Mouse (Mus musculus): ENCODE measurements at regions not wholly inside any gene's neighbourhood (a gene's known extent, or its start where the extent isn't known, plus 50 kb on each side); places are given as distances from the start of the nearest gene placed in this dataset.
A peak's percentile ranks its signal among the peaks of the same experiment; 100 is the strongest.

- WGBS: 44% methylated on average over 2 of the region's 2 CpGs
- no peak overlapping the region for H3K4me2 ChIP-seq (replicated peaks)
- ATAC-seq (replicated peaks): peak; percentile 43
- H3K9ac ChIP-seq (replicated peaks): no peak overlapping the region
- H3K27ac ChIP-seq (replicated peaks): no peak overlapping the region
- H3K27me3 ChIP-seq: no peaks in the 10 kb centered on the region
- H3K4me3 ChIP-seq: no peak overlapping the region
- 0 out of 2 replicates have a peak, but pooled peaks cover 3% of the 10 kb centered on the region for H3K9me3 ChIP-seq
- H3K4me1 ChIP-seq: no peaks in the 10 kb centered on the region
- no peaks in the 10 kb centered on the region for H3K36me3 ChIP-seq
These were observed 161.1 kb downstream of the Ibtk start for GRCm38 (mm10) chr9:85588077-85588476.

- 75% methylated on average over 1 of the region's 1 CpGs for WGBS
- no peaks in the 10 kb centered on the region for H3K27me3 ChIP-seq
- H3K4me1 ChIP-seq: no peaks in the 10 kb centered on the region
- ATAC-seq (replicated peaks): no peak
- no peak overlapping the region for H3K27ac ChIP-seq (replicated peaks)
- H3K9ac ChIP-seq (replicated peaks): no peak overlapping the region
- H3K9me3 ChIP-seq: 0 out of 2 replicates have a peak, but pooled peaks cover 3% of the 10 kb centered on the region
- no peaks in the 10 kb centered on the region for H3K36me3 ChIP-seq
- no peak overlapping the region for H3K4me2 ChIP-seq (replicated peaks)
- H3K4me3 ChIP-seq: no peak overlapping the region
These were observed 168.0 kb downstream of the Ibtk start for GRCm38 (mm10) chr9:85581028-85581595.

- Histone ChIP-seq H3K27me3 (no peaks in the 10 kb centered on the region), H3K9ac (replicated peaks) (no peak overlapping the region), H3K4me3 (no peak overlapping the region), H3K4me1 (no peaks in the 10 kb centered on the region), H3K27ac (replicated peaks) (no peak overlapping the region), H3K36me3 (no peaks in the 10 kb centered on the region), H3K4me2 (replicated peaks) (no peak overlapping the region), H3K9me3 (no peaks in the 10 kb centered on the region)
- 90% methylated on average over 7 of the region's 7 CpGs for WGBS
- no peak for ATAC-seq (replicated peaks)
These were observed 171.3 kb downstream of the Ibtk start for GRCm38 (mm10) chr9:85577812-85578211.

GRCm38 (mm10) chr9:85577338-85577737, 171.8 kb downstream of the Ibtk start:
- Histone ChIP-seq H3K4me2 (replicated peaks) (no peak overlapping the region), H3K4me1 (no peaks in the 10 kb centered on the region)
- WGBS: 98% methylated on average over 1 of the region's 1 CpGs

GRCm38 (mm10) chr9:85568877-85569276, 180.3 kb downstream of the Ibtk start:
- Histone ChIP-seq H3K27me3 (no peaks in the 10 kb centered on the region), H3K4me1 (no peaks in the 10 kb centered on the region), H3K9me3 (no peaks in the 10 kb centered on the region), H3K36me3 (no peaks in the 10 kb centered on the region), H3K4me3 (no peak overlapping the region), H3K4me2 (replicated peaks) (no peak overlapping the region), H3K27ac (replicated peaks) (no peak overlapping the region), H3K9ac (replicated peaks) (no peak overlapping the region)
- ATAC-seq (replicated peaks): no peak
- 88% methylated on average over 8 of the region's 8 CpGs for WGBS

More at GRCm38 (mm10) chr9:85577338-85577737, 171.8 kb downstream of the Ibtk start:
- no peak overlapping the region for H3K27ac ChIP-seq (replicated peaks)
- no peaks in the 10 kb centered on the region for H3K36me3 ChIP-seq
- H3K27me3 ChIP-seq: no peaks in the 10 kb centered on the region
- no peak for ATAC-seq (replicated peaks)
- no peak overlapping the region for H3K4me3 ChIP-seq
- H3K9me3 ChIP-seq: no peaks in the 10 kb centered on the region
- no peak overlapping the region for H3K9ac ChIP-seq (replicated peaks)

GRCm38 (mm10) chr9:85551871-85552270, 197.3 kb downstream of the Ibtk start:
- WGBS: 30% methylated on average over 1 of the region's 1 CpGs
- Histone ChIP-seq H3K9ac (replicated peaks) (no peak overlapping the region), H3K4me3 (no peak overlapping the region), H3K4me2 (replicated peaks) (no peak overlapping the region), H3K27ac (replicated peaks) (no peak overlapping the region), H3K36me3 (no peaks in the 10 kb centered on the region), H3K4me1 (no peaks in the 10 kb centered on the region), H3K9me3 (no peaks in the 10 kb centered on the region), H3K27me3 (no peaks in the 10 kb centered on the region)
- no peak for ATAC-seq (replicated peaks)

GRCm38 (mm10) chr9:85550455-85550854, 198.7 kb downstream of the Ibtk start:
- no peak overlapping the region for H3K27ac ChIP-seq (replicated peaks)
- no peak overlapping the region for H3K4me2 ChIP-seq (replicated peaks)
- H3K9me3 ChIP-seq: no peaks in the 10 kb centered on the region
- no peaks in the 10 kb centered on the region for H3K4me1 ChIP-seq
- no peaks in the 10 kb centered on the region for H3K36me3 ChIP-seq
- H3K27me3 ChIP-seq: no peaks in the 10 kb centered on the region
- ATAC-seq (replicated peaks): no peak
- H3K4me3 ChIP-seq: no peak overlapping the region
- no peak overlapping the region for H3K9ac ChIP-seq (replicated peaks)
- WGBS: 95% methylated on average over 3 of the region's 3 CpGs

GRCm38 (mm10) chr9:85546226-85546625, 202.9 kb downstream of the Ibtk start:
- no peaks in the 10 kb centered on the region for H3K36me3 ChIP-seq
- no peak for ATAC-seq (replicated peaks)
- no peak overlapping the region for H3K4me2 ChIP-seq (replicated peaks)
- H3K4me3 ChIP-seq: no peak overlapping the region
- H3K27ac ChIP-seq (replicated peaks): no peak overlapping the region
- 74% methylated on average over 2 of the region's 2 CpGs for WGBS
- H3K9me3 ChIP-seq: no peaks in the 10 kb centered on the region
- no peak overlapping the region for H3K9ac ChIP-seq (replicated peaks)
- no peaks in the 10 kb centered on the region for H3K27me3 ChIP-seq
- no peaks in the 10 kb centered on the region for H3K4me1 ChIP-seq

GRCm38 (mm10) chr9:85545566-85545965, 203.6 kb downstream of the Ibtk start:
- no peak for ATAC-seq (replicated peaks)
- H3K27ac ChIP-seq (replicated peaks): no peak overlapping the region
- no peaks in the 10 kb centered on the region for H3K27me3 ChIP-seq
- no peak overlapping the region for H3K4me2 ChIP-seq (replicated peaks)
- 89% methylated on average over 1 of the region's 1 CpGs for WGBS
- H3K9me3 ChIP-seq: no peaks in the 10 kb centered on the region
- H3K36me3 ChIP-seq: no peaks in the 10 kb centered on the region
- H3K9ac ChIP-seq (replicated peaks): no peak overlapping the region
- H3K4me1 ChIP-seq: no peaks in the 10 kb centered on the region
- H3K4me3 ChIP-seq: no peak overlapping the region

GRCm38 (mm10) chr9:85538557-85538956, 210.6 kb downstream of the Ibtk start:
- no peaks in the 10 kb centered on the region for H3K27me3 ChIP-seq
- no peaks in the 10 kb centered on the region for H3K4me1 ChIP-seq
- no peaks in the 10 kb centered on the region for H3K9me3 ChIP-seq
- H3K4me2 ChIP-seq (replicated peaks): no peak overlapping the region
- 85% methylated on average over 3 of the region's 3 CpGs for WGBS
- H3K4me3 ChIP-seq: no peak overlapping the region
- H3K9ac ChIP-seq (replicated peaks): no peak overlapping the region
- H3K36me3 ChIP-seq: no peaks in the 10 kb centered on the region
- ATAC-seq (replicated peaks): no peak
- H3K27ac ChIP-seq (replicated peaks): no peak overlapping the region

- Histone ChIP-seq H3K4me2 (replicated peaks) (no peak overlapping the region), H3K36me3 (no peaks in the 10 kb centered on the region), H3K27me3 (no peaks in the 10 kb centered on the region), H3K9me3 (no peaks in the 10 kb centered on the region), H3K27ac (replicated peaks) (no peak overlapping the region), H3K9ac (replicated peaks) (no peak overlapping the region), H3K4me3 (no peak overlapping the region), H3K4me1 (no peaks in the 10 kb centered on the region)
- WGBS: 74% methylated on average over 3 of the region's 3 CpGs
- ATAC-seq (replicated peaks): no peak
These were observed 201.3 kb upstream of the Tent5a start for GRCm38 (mm10) chr9:85528421-85528820.

- Histone ChIP-seq H3K4me2 (replicated peaks) (no peak overlapping the region), H3K9ac (replicated peaks) (no peak overlapping the region), H3K27ac (replicated peaks) (no peak overlapping the region), H3K27me3 (no peaks in the 10 kb centered on the region), H3K36me3 (no peaks in the 10 kb centered on the region), H3K4me1 (no peaks in the 10 kb centered on the region), H3K4me3 (no peak overlapping the region), H3K9me3 (no peaks in the 10 kb centered on the region)
- ATAC-seq (replicated peaks): no peak
These were observed 197.6 kb upstream of the Tent5a start for GRCm38 (mm10) chr9:85524733-85525132.

GRCm38 (mm10) chr9:85521342-85521741, 194.2 kb upstream of the Tent5a start:
- Histone ChIP-seq H3K36me3 (no peaks in the 10 kb centered on the region), H3K9ac (replicated peaks) (no peak overlapping the region), H3K4me1 (no peaks in the 10 kb centered on the region), H3K4me2 (replicated peaks) (no peak overlapping the region), H3K4me3 (no peak overlapping the region), H3K27ac (replicated peaks) (no peak overlapping the region), H3K9me3 (no peaks in the 10 kb centered on the region), H3K27me3 (no peaks in the 10 kb centered on the region)
- WGBS: 85% methylated on average over 2 of the region's 2 CpGs
- ATAC-seq (replicated peaks): no peak
